Mouse (Mus musculus): Measurements from ENCODE around the gene Slx1b. TPM values are rescaled to one million over a fixed set of nuclear protein-coding genes. Genes with fewer than 3 reads are reported as not detected.

Gene Slx1b
- polyA plus RNA-seq, 1 experiment from 2014 or later = 7.5 TPM

DNA sequence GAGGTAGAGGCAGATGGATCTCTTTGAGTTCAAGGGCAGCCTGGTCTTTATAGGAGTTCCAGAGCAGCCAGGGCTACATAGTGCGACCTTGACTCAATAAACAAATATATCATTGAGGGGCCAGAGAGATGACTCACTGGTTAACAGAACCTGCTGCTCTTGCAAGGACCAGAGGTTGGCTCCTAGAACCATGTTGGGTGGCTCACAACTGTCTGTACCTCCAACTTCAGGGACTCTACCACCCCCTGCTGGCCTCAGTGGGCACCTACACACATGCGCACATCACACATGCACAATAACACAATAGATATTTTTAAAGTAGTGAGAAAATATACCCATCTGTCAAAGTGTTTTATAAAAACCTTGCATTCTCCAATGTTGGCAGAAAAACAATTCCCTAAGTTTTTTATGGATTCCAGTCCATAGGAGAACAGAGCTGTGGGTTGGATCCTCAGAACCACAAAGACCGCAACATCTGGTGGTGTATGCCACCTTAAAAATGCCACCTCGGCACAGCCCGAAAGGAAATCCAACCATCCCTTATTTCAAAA lies 23.3 kb upstream of the Slx1b start:
- Histone ChIP-seq H3K4me3 (no peak overlapping the region), H3K27me3 (replicated peaks) (no peaks in the 10 kb centered on the region), H3K36me3 (no peaks in the 10 kb centered on the region), H3K9me3 (replicated peaks) (0 out of 2 replicates have a peak, but pooled peaks cover 6% of the 10 kb centered on the region), H3K27ac (ENCODE audit: poor library complexity, severe bottlenecking) (no peak overlapping the region), H3K4me1 (replicated peaks) (no peaks in the 10 kb centered on the region), H3K4me2 (no peak overlapping the region), H3K9ac (no peak overlapping the region)
- WGBS = 90% methylated on average over 5 of the region's 5 CpGs
- no peak for ATAC-seq (ENCODE audit: insufficient number of reproducible peaks, low FRiP score)

DNA sequence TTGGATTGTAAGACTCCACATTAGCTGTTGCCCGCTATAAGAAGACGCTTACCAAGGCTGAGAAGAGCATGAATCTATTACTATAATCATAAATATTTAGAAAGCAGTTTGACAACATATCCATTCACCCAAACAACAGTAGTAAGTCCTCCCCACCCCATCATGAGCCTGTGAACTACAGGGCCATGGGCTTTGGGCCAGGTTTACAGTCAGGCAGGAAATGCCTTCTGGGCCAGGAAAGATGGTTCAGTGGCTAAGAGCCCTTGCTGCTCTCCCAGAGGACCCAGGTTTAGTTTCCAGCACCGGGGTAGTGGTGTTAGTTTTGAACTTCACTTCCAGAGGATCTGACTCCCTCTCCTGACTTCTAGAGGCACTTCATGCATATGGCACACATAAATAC lies 22.0 kb upstream of the Slx1b start:
- H3K4me3 ChIP-seq = no peak overlapping the region
- no peaks in the 10 kb centered on the region for H3K4me1 ChIP-seq (replicated peaks)
- H3K4me2 ChIP-seq = no peak overlapping the region
- no peaks in the 10 kb centered on the region for H3K36me3 ChIP-seq
- no peaks in the 10 kb centered on the region for H3K27me3 ChIP-seq (replicated peaks)
- no peak for ATAC-seq (ENCODE audit: insufficient number of reproducible peaks, low FRiP score)
- H3K9me3 ChIP-seq (replicated peaks) = no peaks in the 10 kb centered on the region
- H3K9ac ChIP-seq = no peak overlapping the region
- no peak overlapping the region for H3K27ac ChIP-seq (ENCODE audit: poor library complexity, severe bottlenecking)
- 87% methylated on average over 3 of the region's 3 CpGs for WGBS

DNA sequence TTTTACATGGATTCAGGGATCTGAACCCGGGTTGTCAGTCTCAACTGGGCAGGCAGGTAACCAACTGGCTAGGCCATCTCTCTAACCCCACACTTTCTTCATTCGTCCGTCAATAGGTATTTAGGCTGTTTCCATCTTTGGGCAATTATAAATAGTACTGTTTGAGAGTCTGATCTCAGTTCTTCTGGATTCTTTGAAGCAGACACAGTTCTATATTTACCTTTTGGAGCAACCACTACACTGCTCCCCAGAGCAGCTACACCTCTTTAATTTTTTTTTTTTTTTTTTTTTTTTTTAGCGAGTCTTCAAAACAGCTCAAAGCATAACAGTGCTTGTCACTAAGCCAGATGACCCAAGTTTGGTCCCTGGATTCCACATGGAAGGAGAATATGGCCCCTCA lies 20.1 kb upstream of the Slx1b start:
- Histone ChIP-seq H3K27ac (ENCODE audit: poor library complexity, severe bottlenecking) (no peak overlapping the region), H3K27me3 (replicated peaks) (no peaks in the 10 kb centered on the region), H3K4me3 (no peak overlapping the region), H3K9ac (no peak overlapping the region), H3K4me1 (replicated peaks) (no peaks in the 10 kb centered on the region), H3K9me3 (replicated peaks) (no peaks in the 10 kb centered on the region), H3K36me3 (no peaks in the 10 kb centered on the region), H3K4me2 (no peak overlapping the region)
- ATAC-seq (ENCODE audit: insufficient number of reproducible peaks, low FRiP score) = no peak
- WGBS = 66% methylated on average over 4 of the region's 4 CpGs

DNA sequence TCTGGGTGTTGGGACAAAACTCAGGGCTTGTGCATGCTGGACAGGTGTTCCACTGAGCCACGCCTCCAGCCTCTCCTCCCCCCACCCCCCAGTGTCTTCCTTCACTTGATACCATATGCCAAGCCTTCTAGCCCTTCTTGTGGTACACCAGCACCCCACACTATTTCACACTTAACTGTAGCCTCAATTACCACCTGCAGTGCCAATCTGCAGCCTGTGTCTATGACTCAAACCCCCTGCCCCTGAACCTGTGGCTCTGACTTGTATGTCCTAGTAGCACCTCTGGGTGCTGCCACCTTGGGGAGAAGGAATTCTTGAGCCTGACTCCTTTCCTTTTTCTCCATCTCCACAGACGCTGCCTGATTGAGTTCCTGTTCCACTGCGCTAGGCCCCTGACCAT lies 16.3 kb upstream of the Slx1b start:
- Histone ChIP-seq H3K4me3 (no peak overlapping the region), H3K9ac (no peak overlapping the region), H3K4me2 (no peak overlapping the region), H3K9me3 (replicated peaks) (peaks cover 4% of the 10 kb centered on the region; the same call in 1 of the 2 replicates), H3K4me1 (replicated peaks) (no peaks in the 10 kb centered on the region), H3K27ac (ENCODE audit: poor library complexity, severe bottlenecking) (no peak overlapping the region), H3K36me3 (no peaks in the 10 kb centered on the region), H3K27me3 (replicated peaks) (peaks cover 7% of the 10 kb centered on the region; the same call in 1 of the 2 replicates)
- no peak for ATAC-seq (ENCODE audit: insufficient number of reproducible peaks, low FRiP score)
- WGBS = 73% methylated on average over 3 of the region's 3 CpGs

DNA sequence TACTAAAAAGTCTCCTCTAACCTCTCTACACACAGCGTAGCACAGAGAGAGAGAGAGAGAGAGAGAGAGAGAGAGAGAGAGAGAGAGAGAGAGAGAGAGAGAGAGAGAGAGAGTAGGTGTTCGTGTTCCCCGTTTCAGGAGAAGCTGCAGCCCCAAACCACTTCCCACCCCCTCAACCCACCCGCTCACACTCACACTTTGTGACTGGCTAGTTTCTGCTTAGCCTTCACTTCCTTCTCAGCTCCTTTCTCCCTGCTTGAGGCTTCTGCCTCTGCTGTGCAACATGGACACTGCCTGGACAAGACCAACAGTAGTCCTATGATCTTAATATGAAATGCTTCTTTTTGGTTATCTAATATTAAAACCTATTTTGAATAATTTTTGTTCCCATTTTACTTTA lies 14.7 kb upstream of the Slx1b start:
- Histone ChIP-seq H3K4me1 (replicated peaks) (no peaks in the 10 kb centered on the region), H3K9ac (no peak overlapping the region), H3K9me3 (replicated peaks) (peaks cover 4% of the 10 kb centered on the region; the same call in 1 of the 2 replicates), H3K27me3 (replicated peaks) (peaks cover 18% of the 10 kb centered on the region), H3K36me3 (no peaks in the 10 kb centered on the region), H3K4me2 (no peak overlapping the region), H3K27ac (ENCODE audit: poor library complexity, severe bottlenecking) (no peak overlapping the region), H3K4me3 (no peak overlapping the region)
- 69% methylated on average over 4 of the region's 4 CpGs for WGBS
- no peak for ATAC-seq (ENCODE audit: insufficient number of reproducible peaks, low FRiP score)

DNA sequence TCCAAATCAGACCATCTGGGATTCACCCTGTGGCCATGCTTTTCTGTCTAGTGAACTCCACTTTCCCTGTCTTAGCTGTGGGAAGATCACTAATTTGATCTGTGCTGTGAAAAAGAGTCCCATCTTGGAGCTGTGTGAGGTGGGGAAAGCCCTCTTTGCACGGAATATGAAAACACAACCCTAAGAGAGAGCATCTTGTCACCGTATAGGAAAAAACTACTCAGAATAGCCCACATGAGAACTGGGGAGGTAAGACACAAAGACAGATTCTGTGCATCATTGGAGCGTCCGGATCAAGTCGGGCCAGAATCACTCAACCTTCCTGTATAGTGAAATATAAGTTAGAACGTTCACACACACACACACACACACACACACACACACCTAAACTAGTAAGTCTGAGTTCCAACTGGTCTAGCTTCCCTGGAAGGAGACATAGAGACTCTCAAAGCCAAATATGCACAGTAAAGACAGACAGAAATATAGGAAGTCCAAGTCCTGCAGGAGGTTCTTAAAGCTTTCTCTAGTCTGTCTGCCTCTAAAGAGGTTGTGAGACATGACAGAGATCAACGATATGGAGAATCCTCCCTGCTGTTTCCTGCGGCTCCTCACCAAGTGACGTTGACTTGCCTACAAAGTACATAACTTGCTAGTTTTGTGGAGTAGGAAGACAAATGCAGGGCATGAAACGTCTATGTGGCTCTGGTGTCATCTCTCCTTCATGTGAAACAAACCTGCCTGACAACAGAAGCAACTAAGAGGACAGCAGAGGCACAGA lies 12.8 kb upstream of the Slx1b start:
- Histone ChIP-seq H3K4me3 (no peak overlapping the region), H3K9ac (no peak overlapping the region), H3K36me3 (no peaks in the 10 kb centered on the region), H3K4me2 (no peak overlapping the region), H3K4me1 (replicated peaks) (peaks cover 15% of the 10 kb centered on the region), H3K27me3 (replicated peaks) (peaks cover 34% of the 10 kb centered on the region), H3K9me3 (replicated peaks) (peaks cover 4% of the 10 kb centered on the region; the same call in 1 of the 2 replicates), H3K27ac (ENCODE audit: poor library complexity, severe bottlenecking) (no peak overlapping the region)
- WGBS = 82% methylated on average over 10 of the region's 10 CpGs
- no peak for ATAC-seq (ENCODE audit: insufficient number of reproducible peaks, low FRiP score)

DNA sequence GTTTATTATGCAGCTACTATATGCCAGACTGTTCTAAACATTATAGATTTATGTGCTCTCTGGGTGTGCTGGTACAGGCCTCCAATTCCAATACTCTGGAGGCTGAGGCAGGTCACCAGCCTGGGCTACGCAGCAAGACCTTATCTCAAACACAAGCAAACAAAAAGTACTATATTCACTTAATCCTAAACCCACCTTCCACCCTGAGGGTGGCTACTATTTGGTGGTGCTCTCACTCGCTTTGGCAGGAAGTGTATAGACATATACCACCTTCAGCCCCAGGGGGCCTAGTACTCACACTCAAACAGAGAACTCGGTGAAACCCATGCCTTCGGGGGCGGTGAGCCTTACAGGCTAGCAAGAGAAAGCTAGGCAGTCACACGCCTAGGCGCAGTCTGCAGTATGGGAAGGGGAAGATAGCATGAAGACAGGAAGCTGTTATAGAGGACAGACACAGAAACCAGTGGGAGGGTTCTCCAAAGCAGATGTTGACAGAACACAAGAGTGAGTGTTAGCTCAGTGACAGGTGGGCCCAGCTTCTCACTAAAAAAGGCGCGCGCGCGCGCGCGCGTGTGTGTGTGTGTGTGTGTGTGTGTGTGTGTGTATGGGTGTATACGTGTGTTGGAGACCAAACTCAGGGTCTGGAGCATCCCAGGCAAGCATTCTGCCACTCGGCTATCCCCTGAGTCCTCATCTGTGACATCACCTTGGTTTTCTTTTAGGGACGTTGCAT lies 12.0 kb upstream of the Slx1b start, which contains the start of gene Coro1a:
Coro1a (minus strand) TSS at position 346 of the 733 bp plus-strand sequence.
- ATAC-seq (ENCODE audit: insufficient number of reproducible peaks, low FRiP score) = no peak
- peaks cover 42% of the 10 kb centered on the region for H3K27me3 ChIP-seq (replicated peaks)
- H3K36me3 ChIP-seq = no peaks in the 10 kb centered on the region
- no peak within 1 kb of the TSS for H3K4me2 ChIP-seq
- H3K9me3 ChIP-seq (replicated peaks) = peaks cover 4% of the 10 kb centered on the region; the same call in 1 of the 2 replicates
- no peak within 1 kb of the TSS for H3K27ac ChIP-seq (ENCODE audit: poor library complexity, severe bottlenecking)
- no peak within 1 kb of the TSS for H3K9ac ChIP-seq
- no peak within 1 kb of the TSS for H3K4me3 ChIP-seq
- WGBS = 84% methylated on average over 19 of the region's 19 CpGs
- peaks cover 15% of the 10 kb centered on the region for H3K4me1 ChIP-seq (replicated peaks)

DNA sequence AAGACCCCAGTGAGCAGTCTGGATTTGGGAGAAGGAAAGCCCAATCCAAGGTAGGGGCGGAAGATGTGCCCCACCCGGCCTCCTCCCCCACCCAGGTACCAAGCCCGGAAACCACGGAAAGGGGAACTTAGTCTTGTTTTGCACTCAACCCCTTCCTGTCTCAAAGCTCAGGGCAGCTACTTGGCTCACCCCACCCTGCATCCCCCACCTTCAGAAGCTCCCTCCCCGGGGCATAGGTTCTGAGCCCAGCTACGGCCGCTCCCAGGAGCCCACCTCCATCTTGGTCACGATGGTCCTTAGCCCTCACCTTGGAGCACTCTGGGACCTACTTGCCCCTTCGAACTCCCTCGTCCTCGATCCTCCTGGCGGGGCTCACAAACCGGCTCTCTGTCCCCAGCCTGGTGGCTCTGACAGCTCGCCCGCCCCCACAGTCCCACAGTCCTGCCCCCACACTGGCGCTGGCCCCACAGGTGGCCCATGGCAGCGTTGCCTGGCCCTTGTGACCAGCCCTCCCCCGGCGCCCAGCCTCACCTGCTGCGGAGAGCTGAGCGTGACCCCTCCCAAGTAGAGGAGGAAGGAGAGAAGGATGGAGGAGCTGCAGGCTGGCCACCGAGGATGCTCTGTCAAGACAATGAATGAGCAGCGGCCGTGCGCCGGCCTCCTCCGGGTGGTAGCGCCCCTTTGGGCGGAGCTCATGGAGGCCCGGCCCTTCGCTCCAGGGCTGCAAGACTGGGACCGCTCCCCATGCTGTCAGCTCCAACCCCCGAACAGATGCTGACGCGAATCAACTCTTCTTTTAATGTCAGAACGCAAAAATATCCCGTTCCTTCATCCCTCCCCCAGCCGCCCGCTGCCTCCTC lies 8.8 kb upstream of the Slx1b start:
- WGBS = 4% methylated on average over 39 of the region's 39 CpGs
- H3K4me1 ChIP-seq (replicated peaks) = peaks cover 26% of the 10 kb centered on the region
- H3K36me3 ChIP-seq = no peaks in the 10 kb centered on the region
- peak overlapping the region; percentile 35 for H3K4me3 ChIP-seq
- no peak overlapping the region for H3K27ac ChIP-seq (ENCODE audit: poor library complexity, severe bottlenecking)
- H3K27me3 ChIP-seq (replicated peaks) = peaks cover 53% of the 10 kb centered on the region
- no peak for ATAC-seq (ENCODE audit: insufficient number of reproducible peaks, low FRiP score)
- H3K4me2 ChIP-seq = peak overlapping the region; percentile 66
- peaks cover 3% of the 10 kb centered on the region; the same call in 1 of the 2 replicates for H3K9me3 ChIP-seq (replicated peaks)
- peak overlapping the region; percentile 27 for H3K9ac ChIP-seq

DNA sequence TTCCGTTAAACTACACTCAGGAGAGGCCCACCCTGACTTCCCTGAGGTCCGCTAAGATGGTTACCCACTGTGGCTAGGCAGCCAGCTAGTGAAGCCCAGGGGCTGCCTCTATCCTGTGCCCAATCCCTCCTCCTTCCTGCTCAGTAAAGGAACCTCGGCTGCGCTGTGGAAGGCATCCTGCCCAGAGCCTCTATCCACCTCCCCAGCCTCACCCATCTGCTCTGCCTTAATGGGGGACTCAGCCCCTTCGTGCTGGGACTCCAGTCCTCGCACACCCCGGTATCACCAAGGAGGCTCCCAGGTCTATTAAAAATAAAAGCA lies 8.1 kb upstream of the Slx1b start:
- no peaks in the 10 kb centered on the region for H3K36me3 ChIP-seq
- no peak for ATAC-seq (ENCODE audit: insufficient number of reproducible peaks, low FRiP score)
- 29% methylated on average over 7 of the region's 7 CpGs for WGBS
- H3K4me1 ChIP-seq (replicated peaks) = peaks cover 26% of the 10 kb centered on the region
- no peaks in the 10 kb centered on the region for H3K9me3 ChIP-seq (replicated peaks)
- peak overlapping the region; percentile 66 for H3K4me2 ChIP-seq
- peaks cover 53% of the 10 kb centered on the region for H3K27me3 ChIP-seq (replicated peaks)
- H3K9ac ChIP-seq = no peak overlapping the region
- H3K4me3 ChIP-seq = no peak overlapping the region
- no peak overlapping the region for H3K27ac ChIP-seq (ENCODE audit: poor library complexity, severe bottlenecking)

DNA sequence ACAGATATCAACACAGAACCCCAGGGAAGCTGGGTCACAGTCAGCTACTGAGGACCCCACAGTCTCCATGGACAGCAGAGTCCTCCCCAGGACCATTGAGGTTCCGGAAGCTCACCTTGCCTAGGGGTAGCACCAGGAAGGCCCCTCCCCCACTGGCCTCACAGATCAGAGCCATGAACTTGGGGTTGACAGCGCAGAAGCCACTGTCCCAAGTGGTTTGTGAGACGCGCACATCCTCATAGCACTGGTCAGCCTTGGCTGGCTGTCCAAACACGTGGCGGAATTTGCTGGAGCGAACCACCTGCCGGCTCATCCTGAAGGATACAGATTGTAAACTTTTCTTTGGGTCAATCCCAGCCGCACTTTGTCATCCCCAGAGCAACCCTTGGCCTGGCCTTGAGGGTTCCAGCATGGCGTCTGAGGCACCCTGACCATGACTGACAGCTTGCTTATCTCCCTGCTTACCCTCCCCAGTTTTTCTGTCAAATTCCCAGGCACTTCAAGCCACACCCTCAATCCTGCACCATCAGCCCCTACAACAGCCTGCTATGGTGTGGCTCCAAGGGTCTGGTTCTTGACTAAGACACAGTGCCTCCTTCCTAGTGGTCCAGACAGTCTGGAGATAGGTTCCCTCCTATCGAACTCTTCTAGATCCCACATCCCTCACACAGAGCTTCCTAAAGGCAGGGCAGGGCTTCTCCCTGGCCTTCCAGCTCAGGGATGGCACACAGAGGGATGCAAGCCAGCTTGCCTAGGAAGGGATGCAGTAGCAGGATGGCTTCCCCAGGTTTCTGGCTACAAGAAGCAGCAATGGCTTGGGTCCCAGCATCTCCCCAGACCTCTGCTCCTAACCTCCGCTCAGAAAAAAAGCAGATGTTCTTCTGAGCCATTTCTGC lies 7.5 kb upstream of the Slx1b start:
- WGBS = 74% methylated on average over 12 of the region's 12 CpGs
- Histone ChIP-seq H3K27me3 (replicated peaks) (peaks cover 53% of the 10 kb centered on the region), H3K4me1 (replicated peaks) (peaks cover 26% of the 10 kb centered on the region), H3K4me2 (no peak overlapping the region), H3K4me3 (no peak overlapping the region), H3K9me3 (replicated peaks) (no peaks in the 10 kb centered on the region), H3K9ac (no peak overlapping the region), H3K36me3 (no peaks in the 10 kb centered on the region), H3K27ac (ENCODE audit: poor library complexity, severe bottlenecking) (no peak overlapping the region)
- ATAC-seq (ENCODE audit: insufficient number of reproducible peaks, low FRiP score) = no peak

Measured in heart, embryonic 12.5 days (tissue).